Mouse (Mus musculus): Measurements from ENCODE around the gene Arhgef12. TPM values are rescaled to one million over a fixed set of nuclear protein-coding genes. Genes with fewer than 3 reads are reported as not detected.
"Not testable (repeated sequence)": the region's sequence is repeated elsewhere in the genome, so short reads cannot be mapped to it uniquely, and the experiment has no call there.

Gene Arhgef12
- polyA plus RNA-seq, 1 experiment from 2014 or later: 12.1 TPM

- no peaks in the 10 kb centered on the region for H3K9me3 ChIP-seq (ENCODE audit: control insufficient read depth, low read length)
- no peak overlapping the region for H3K9ac ChIP-seq (ENCODE audit: low read length)
- peaks cover 37% of the 10 kb centered on the region for H3K36me3 ChIP-seq (ENCODE audit: control insufficient read depth, insufficient read depth, low read length)
- H3K27ac ChIP-seq (ENCODE audit: low read length): no peak overlapping the region
- no peak for ATAC-seq (ENCODE audit: low read depth)
- H3K27me3 ChIP-seq (ENCODE audit: control insufficient read depth, insufficient read depth, low read depth, low read length): no peaks in the 10 kb centered on the region
- H3K4me2 ChIP-seq (ENCODE audit: low read depth, low read length): no peak overlapping the region
- no peaks in the 10 kb centered on the region for H3K4me1 ChIP-seq (replicated peaks; ENCODE audit: control insufficient read depth, insufficient read depth, low read length)
- WGBS: 73% methylated on average over 4 of the region's 4 CpGs
- no peak overlapping the region for H3K4me3 ChIP-seq (ENCODE audit: low read length)
Observed at GRCm38 (mm10) chr9:42987988-42988387, 119.1 kb downstream of the Arhgef12 start.

GRCm38 (mm10) chr9:42968894-42969521, 138.0 kb downstream of the Arhgef12 start:
- no peak overlapping the region for H3K4me2 ChIP-seq (ENCODE audit: low read depth, low read length)
- peaks cover 36% of the 10 kb centered on the region for H3K36me3 ChIP-seq (ENCODE audit: control insufficient read depth, insufficient read depth, low read length)
- H3K9me3 ChIP-seq (ENCODE audit: control insufficient read depth, low read length): no peaks in the 10 kb centered on the region
- ATAC-seq (ENCODE audit: low read depth): no peak
- no peaks in the 10 kb centered on the region for H3K4me1 ChIP-seq (replicated peaks; ENCODE audit: control insufficient read depth, insufficient read depth, low read length)
- 58% methylated on average over 11 of the region's 11 CpGs for WGBS
- no peak overlapping the region for H3K27ac ChIP-seq (ENCODE audit: low read length)
- H3K9ac ChIP-seq (ENCODE audit: low read length): no peak overlapping the region
- no peak overlapping the region for H3K4me3 ChIP-seq (ENCODE audit: low read length)
- H3K27me3 ChIP-seq (ENCODE audit: control insufficient read depth, insufficient read depth, low read depth, low read length): no peaks in the 10 kb centered on the region

- Histone ChIP-seq H3K9me3 (ENCODE audit: control insufficient read depth, low read length) (no peaks in the 10 kb centered on the region), H3K4me3 (ENCODE audit: low read length) (no peak overlapping the region), H3K9ac (ENCODE audit: low read length) (no peak overlapping the region), H3K27ac (ENCODE audit: low read length) (no peak overlapping the region), H3K36me3 (ENCODE audit: control insufficient read depth, insufficient read depth, low read length) (peaks cover 34% of the 10 kb centered on the region), H3K4me2 (ENCODE audit: low read depth, low read length) (no peak overlapping the region), H3K27me3 (ENCODE audit: control insufficient read depth, insufficient read depth, low read depth, low read length) (no peaks in the 10 kb centered on the region), H3K4me1 (replicated peaks; ENCODE audit: control insufficient read depth, insufficient read depth, low read length) (no peaks in the 10 kb centered on the region)
- 77% methylated on average over 9 of the region's 9 CpGs for WGBS
- no peak for ATAC-seq (ENCODE audit: low read depth)
Observed at GRCm38 (mm10) chr9:42967731-42968130, 139.3 kb downstream of the Arhgef12 start.

- H3K9ac ChIP-seq (ENCODE audit: low read length); ATAC-seq (ENCODE audit: low read depth); H3K9me3 ChIP-seq (ENCODE audit: control insufficient read depth, low read length); H3K4me2 ChIP-seq (ENCODE audit: low read depth, low read length); H3K27me3 ChIP-seq (ENCODE audit: control insufficient read depth, insufficient read depth, low read depth, low read length); H3K27ac ChIP-seq (ENCODE audit: low read length); H3K4me3 ChIP-seq (ENCODE audit: low read length); H3K4me1 ChIP-seq (replicated peaks; ENCODE audit: control insufficient read depth, insufficient read depth, low read length): not testable (repeated sequence)
- peaks cover 16% of the 10 kb centered on the region for H3K36me3 ChIP-seq (ENCODE audit: control insufficient read depth, insufficient read depth, low read length)
- 90% methylated on average over 2 of the region's 3 CpGs for WGBS
Observed at GRCm38 (mm10) chr9:42964809-42965208, 142.2 kb downstream of the Arhgef12 start.

GRCm38 (mm10) chr9:42964366-42964765, 142.7 kb downstream of the Arhgef12 start:
- Histone ChIP-seq H3K27ac (ENCODE audit: low read length) (no peak overlapping the region), H3K4me3 (ENCODE audit: low read length) (no peak overlapping the region), H3K9ac (ENCODE audit: low read length) (no peak overlapping the region), H3K4me1 (replicated peaks; ENCODE audit: control insufficient read depth, insufficient read depth, low read length) (no peaks in the 10 kb centered on the region), H3K4me2 (ENCODE audit: low read depth, low read length) (no peak overlapping the region), H3K27me3 (ENCODE audit: control insufficient read depth, insufficient read depth, low read depth, low read length) (no peaks in the 10 kb centered on the region), H3K36me3 (ENCODE audit: control insufficient read depth, insufficient read depth, low read length) (peaks cover 12% of the 10 kb centered on the region), H3K9me3 (ENCODE audit: control insufficient read depth, low read length) (no peaks in the 10 kb centered on the region)
- no peak for ATAC-seq (ENCODE audit: low read depth)
- 84% methylated on average over 12 of the region's 12 CpGs for WGBS

- no peak for ATAC-seq (ENCODE audit: low read depth)
- Histone ChIP-seq H3K4me2 (ENCODE audit: low read depth, low read length) (no peak overlapping the region), H3K27me3 (ENCODE audit: control insufficient read depth, insufficient read depth, low read depth, low read length) (no peaks in the 10 kb centered on the region), H3K9ac (ENCODE audit: low read length) (no peak overlapping the region), H3K36me3 (ENCODE audit: control insufficient read depth, insufficient read depth, low read length) (peaks cover 5% of the 10 kb centered on the region), H3K27ac (ENCODE audit: low read length) (no peak overlapping the region), H3K4me1 (replicated peaks; ENCODE audit: control insufficient read depth, insufficient read depth, low read length) (no peaks in the 10 kb centered on the region), H3K4me3 (ENCODE audit: low read length) (no peak overlapping the region), H3K9me3 (ENCODE audit: control insufficient read depth, low read length) (no peaks in the 10 kb centered on the region)
- 82% methylated on average over 6 of the region's 6 CpGs for WGBS
Observed at GRCm38 (mm10) chr9:42962506-42962905, 144.5 kb downstream of the Arhgef12 start.

- 40% methylated on average over 7 of the region's 7 CpGs for WGBS
- no peaks in the 10 kb centered on the region for H3K36me3 ChIP-seq (ENCODE audit: control insufficient read depth, insufficient read depth, low read length)
- no peaks in the 10 kb centered on the region for H3K27me3 ChIP-seq (ENCODE audit: control insufficient read depth, insufficient read depth, low read depth, low read length)
- ATAC-seq (ENCODE audit: low read depth): no peak
- no peaks in the 10 kb centered on the region for H3K9me3 ChIP-seq (ENCODE audit: control insufficient read depth, low read length)
- no peak overlapping the region for H3K4me3 ChIP-seq (ENCODE audit: low read length)
- H3K4me2 ChIP-seq (ENCODE audit: low read depth, low read length): no peak overlapping the region
- H3K9ac ChIP-seq (ENCODE audit: low read length): no peak overlapping the region
- H3K4me1 ChIP-seq (replicated peaks; ENCODE audit: control insufficient read depth, insufficient read depth, low read length): no peaks in the 10 kb centered on the region
- H3K27ac ChIP-seq (ENCODE audit: low read length): no peak overlapping the region
Observed at GRCm38 (mm10) chr9:42958401-42958800, 148.6 kb downstream of the Arhgef12 start.

- 58% methylated on average over 1 of the region's 1 CpGs for WGBS
- H3K9me3 ChIP-seq (ENCODE audit: control insufficient read depth, low read length): no peaks in the 10 kb centered on the region
Observed at GRCm38 (mm10) chr9:42948381-42948780, 158.7 kb downstream of the Arhgef12 start.

GRCm38 (mm10) chr9:42945174-42945573, 161.9 kb downstream of the Arhgef12 start:
- no peaks in the 10 kb centered on the region for H3K9me3 ChIP-seq (ENCODE audit: control insufficient read depth, low read length)
- no peaks in the 10 kb centered on the region for H3K36me3 ChIP-seq (ENCODE audit: control insufficient read depth, insufficient read depth, low read length)
- H3K9ac ChIP-seq (ENCODE audit: low read length): no peak overlapping the region
- ATAC-seq (ENCODE audit: low read depth): no peak
- no peak overlapping the region for H3K4me3 ChIP-seq (ENCODE audit: low read length)
- 63% methylated on average over 7 of the region's 7 CpGs for WGBS
- no peak overlapping the region for H3K4me2 ChIP-seq (ENCODE audit: low read depth, low read length)
- H3K27me3 ChIP-seq (ENCODE audit: control insufficient read depth, insufficient read depth, low read depth, low read length): peaks cover 4% of the 10 kb centered on the region; the same call in 1 of the 2 replicates
- no peak overlapping the region for H3K27ac ChIP-seq (ENCODE audit: low read length)
- peaks cover 19% of the 10 kb centered on the region for H3K4me1 ChIP-seq (replicated peaks; ENCODE audit: control insufficient read depth, insufficient read depth, low read length)

More at GRCm38 (mm10) chr9:42948381-42948780, 158.7 kb downstream of the Arhgef12 start:
- no peak overlapping the region for H3K27ac ChIP-seq (ENCODE audit: low read length)
- no peak for ATAC-seq (ENCODE audit: low read depth)
- peaks cover 3% of the 10 kb centered on the region; the same call in 1 of the 2 replicates for H3K27me3 ChIP-seq (ENCODE audit: control insufficient read depth, insufficient read depth, low read depth, low read length)
- H3K9ac ChIP-seq (ENCODE audit: low read length): no peak overlapping the region
- H3K36me3 ChIP-seq (ENCODE audit: control insufficient read depth, insufficient read depth, low read length): no peaks in the 10 kb centered on the region
- no peak overlapping the region for H3K4me3 ChIP-seq (ENCODE audit: low read length)
- no peak overlapping the region for H3K4me2 ChIP-seq (ENCODE audit: low read depth, low read length)
- H3K4me1 ChIP-seq (replicated peaks; ENCODE audit: control insufficient read depth, insufficient read depth, low read length): peaks cover 4% of the 10 kb centered on the region; the same call in 1 of the 2 replicates
